ENCODE assay signal across 20 mouse cellular contexts in genomic region chr6:94749626-94750025, GRCm38 (mm10).
"Had no signal": no experiment of that assay in that cellular context is flagged by ENCODE, and none has a peak within 500 bp of the region (broad histone marks: within the 10 kb centered on the region; RNA-seq: fewer than 3 reads in every experiment).

No protein-coding gene starts in this region.

- H3K27ac ChIP-seq: limb, embryonic 10.5 days; limb, embryonic 13.5 days; liver, embryonic 12.5 days; liver, embryonic 15.5 days; lung, embryonic 15.5 days; midbrain, embryonic 13.5 days; neural tube, embryonic 12.5 days; neural tube, embryonic 15.5 days; stomach, postnatal 0 days had no signal

- H3K4me1 ChIP-seq: liver, embryonic 12.5 days; liver, embryonic 15.5 days; lung, embryonic 15.5 days had no signal

- H3K27me3 ChIP-seq: limb, embryonic 13.5 days; liver, embryonic 15.5 days; lung, embryonic 15.5 days; midbrain, embryonic 13.5 days; neural tube, embryonic 12.5 days; neural tube, embryonic 15.5 days had no signal

- DNase-seq: kidney, adult 8-10 months; kidney, postnatal 14 days; kidney, postnatal 4 days; liver; lung, adult 18-20 months; lung, postnatal 10 days; lung, postnatal 36 days; right cerebral cortex, adult 18-20 months; right cerebral cortex, postnatal 14 days; right cerebral cortex, postnatal 4 days; thymus, postnatal 25 days had no signal

- ATAC-seq: liver, embryonic 12.5 days had no signal

- H3K36me3 ChIP-seq: limb, embryonic 10.5 days; limb, embryonic 13.5 days; liver, embryonic 12.5 days; liver, embryonic 15.5 days; lung, embryonic 15.5 days; midbrain, embryonic 13.5 days; neural tube, embryonic 12.5 days; neural tube, embryonic 15.5 days had no signal

- H3K9me3 ChIP-seq: limb, embryonic 10.5 days; liver, embryonic 12.5 days; liver, embryonic 15.5 days; lung, embryonic 15.5 days; midbrain, embryonic 13.5 days; neural tube, embryonic 12.5 days; neural tube, embryonic 15.5 days had no signal

- H3K4me3 ChIP-seq: limb, embryonic 10.5 days; limb, embryonic 13.5 days; liver, embryonic 12.5 days; liver, embryonic 15.5 days; lung, embryonic 15.5 days; midbrain, embryonic 13.5 days; neural tube, embryonic 12.5 days; neural tube, embryonic 15.5 days had no signal

- H3K9ac ChIP-seq: limb, embryonic 13.5 days; liver, embryonic 12.5 days; liver, embryonic 15.5 days; lung, embryonic 15.5 days; midbrain, embryonic 13.5 days; neural tube, embryonic 12.5 days; neural tube, embryonic 15.5 days had no signal

- H3K4me2 ChIP-seq: limb, embryonic 13.5 days; liver, embryonic 12.5 days; liver, embryonic 15.5 days; lung, embryonic 15.5 days; midbrain, embryonic 13.5 days; neural tube, embryonic 12.5 days; neural tube, embryonic 15.5 days had no signal
